Mouse (Mus musculus): ENCODE data around the gene Ttll5.

DNA sequence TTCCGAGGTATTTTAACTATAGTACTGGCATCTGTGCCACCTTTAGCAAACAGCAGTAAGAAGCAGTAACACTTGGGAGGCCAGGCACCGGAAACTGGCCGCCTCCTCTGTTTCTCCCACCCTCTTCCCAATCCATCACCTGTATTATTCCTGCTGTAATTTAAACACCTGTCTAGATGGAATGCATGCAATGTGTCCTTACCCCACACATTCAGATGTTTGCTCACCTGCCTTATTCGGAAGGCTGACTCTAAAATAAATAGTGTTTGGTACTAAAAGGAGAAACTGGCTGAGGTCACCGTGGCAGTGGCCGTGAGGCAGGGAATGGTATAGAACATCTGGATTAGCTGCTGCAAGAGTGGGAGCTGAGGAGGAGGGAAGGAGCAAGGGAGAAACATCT, 125.9 kb downstream of the Ttll5 start:
- TF ChIP-seq CTCF (IDR thresholded peaks at IDR 0.05; ENCODE audit: extremely low read depth, insufficient read depth, insufficient read length, insufficient replicate concordance) (no peak), POLR2A (IDR thresholded peaks at IDR 0.05; ENCODE audit: low read depth, low read length) (no peak)

Data from spleen, adult 2 months (tissue).